Mouse (Mus musculus) forebrain, embryonic 16.5 days (tissue): Measurements from ENCODE around the gene Mapkap1. TPM values are rescaled to one million over a fixed set of nuclear protein-coding genes. Genes with fewer than 3 reads are reported as not detected.
A peak's percentile ranks its signal among the peaks of the same experiment; 100 is the strongest.

Source experiments
- ATAC-seq: fragments of 200-750 bp; cut with Nextera tagmentation; 2 replicates; pipeline ENCODE4 v1.8.0; 2017; ENCODE audit warnings: mild to moderate bottlenecking, moderate library complexity
- H3K27ac ChIP-seq: fragments of 300-500 bp; sonication (generic); 2 replicates; pipeline ENCODE4 v1.5.1; 2014; ENCODE audit warnings: low read length, control low read depth
- H3K27me3 ChIP-seq: fragments of 300-500 bp; sonication (generic); replicated peaks from 2 replicates; pipeline ENCODE4 v1.6.1; 2014; ENCODE audit warnings: low read length; ENCODE audit not compliant: control insufficient read depth, insufficient read depth
- H3K36me3 ChIP-seq: fragments of 300-500 bp; sonication (generic); 2 replicates; pipeline ENCODE4 v1.6.1; 2014; ENCODE audit not compliant: control insufficient read depth, insufficient read depth
- H3K4me1 ChIP-seq: fragments of 300-500 bp; sonication (generic); replicated peaks from 2 replicates; pipeline ENCODE4 v1.6.1; 2014; ENCODE audit warnings: low read length; ENCODE audit not compliant: control insufficient read depth, insufficient read depth
- H3K4me2 ChIP-seq: fragments of 300-500 bp; sonication (generic); 2 replicates; pipeline ENCODE4 v1.6.1; 2014; ENCODE audit warnings: mild to moderate bottlenecking, low read length, control low read depth
- H3K4me3 ChIP-seq: fragments of 300-500 bp; sonication (generic); replicated peaks from 2 replicates; pipeline ENCODE4 v1.5.1; 2014; ENCODE audit warnings: mild to moderate bottlenecking, low read length, control low read depth
- H3K9ac ChIP-seq: fragments of 300-500 bp; sonication (generic); replicated peaks from 2 replicates; pipeline ENCODE4 v1.6.1; 2014; ENCODE audit warnings: low read depth, low read length, control low read depth
- H3K9me3 ChIP-seq: fragments of 300-500 bp; sonication (generic); 2 replicates; pipeline ENCODE4 v1.6.1; 2016; ENCODE audit warnings: low read length; ENCODE audit not compliant: control insufficient read depth
- WGBS: fragments of 180-500 bp; shearing (Covaris S2); extraction: QIAGEN DNeasy Blood & Tissue Kit; methylation state at CpG from one replicate; pipeline ENCODE4 v1.1.7; 2014; 5-methylcytosine and 5-hydroxymethylcytosine counted together
- polyA plus RNA-seq: library from polyadenylated mRNA; unstranded; fragments of >200 nt; fragmentation: Nextera tagmentation; extraction: Ambion mirVana; gene quantifications from 2 replicates; pipeline ENCODE4 v1.2.1, GENCODE M21; 2015

The Mapkap1 gene
- polyA plus RNA-seq, 1 experiment from 2014 or later, result 100 TPM

DNA sequence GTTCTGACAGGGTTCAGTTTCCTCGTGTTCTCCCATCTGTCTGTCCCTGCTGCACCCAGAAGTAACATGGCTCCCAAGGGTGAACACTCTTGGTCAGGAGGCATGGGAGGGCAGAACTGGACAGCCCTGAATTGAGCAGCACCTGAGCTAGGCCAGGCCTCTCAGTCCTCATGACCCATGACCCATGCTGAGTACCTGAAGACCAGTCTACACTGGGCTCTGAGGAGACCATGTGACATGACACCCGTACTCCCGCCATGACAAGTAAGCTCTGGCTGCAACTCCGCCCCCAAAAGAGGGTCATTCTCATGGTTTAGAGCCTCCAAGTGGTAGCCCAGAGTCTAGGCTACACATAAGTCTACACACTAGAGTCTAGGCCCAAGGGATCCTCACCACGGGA is 233.2 kb downstream of the Mapkap1 start:
- no peaks in the 10 kb centered on the region for H3K36me3 ChIP-seq
- 0 out of 2 replicates have a peak, but pooled peaks have one; percentile 11 for ATAC-seq
- 0 out of 2 replicates have a peak, but pooled peaks cover 2% of the 10 kb centered on the region for H3K27me3 ChIP-seq
- no peak overlapping the region for H3K4me3 ChIP-seq
- H3K9me3 ChIP-seq, result no peaks in the 10 kb centered on the region
- H3K9ac ChIP-seq, result no peak overlapping the region
- no peak overlapping the region for H3K4me2 ChIP-seq
- 64% methylated on average over 5 of the region's 5 CpGs for WGBS
- H3K4me1 ChIP-seq, result peaks cover 3% of the 10 kb centered on the region
- H3K27ac ChIP-seq, result no peak overlapping the region

DNA sequence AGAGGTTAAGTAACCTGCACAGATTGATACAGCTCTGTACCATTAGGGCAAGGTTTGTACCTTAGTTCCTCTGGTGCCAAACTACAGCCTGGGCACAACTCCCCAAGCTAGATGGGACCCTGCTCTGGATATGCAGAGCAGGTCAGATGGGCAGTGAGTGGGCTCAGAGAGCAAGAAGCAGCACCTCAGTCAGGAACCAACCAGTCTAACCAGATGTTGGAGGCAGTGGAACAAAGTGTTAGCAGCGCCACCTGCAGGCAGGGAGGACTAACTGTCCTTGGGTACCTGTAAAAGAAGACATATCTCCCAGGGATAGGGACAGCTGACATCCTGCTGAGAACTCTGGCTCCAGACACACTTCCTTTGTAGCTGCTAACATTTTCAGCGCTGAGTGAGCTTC is 235.8 kb downstream of the Mapkap1 start:
- no peak for ATAC-seq
- peaks cover 11% of the 10 kb centered on the region for H3K4me1 ChIP-seq
- 32% methylated on average over 2 of the region's 2 CpGs for WGBS
- H3K27ac ChIP-seq, result no peak overlapping the region
- H3K9ac ChIP-seq, result no peak overlapping the region
- no peaks in the 10 kb centered on the region for H3K9me3 ChIP-seq
- H3K27me3 ChIP-seq, result 0 out of 2 replicates have a peak, but pooled peaks cover 4% of the 10 kb centered on the region
- H3K4me3 ChIP-seq, result no peak overlapping the region
- no peaks in the 10 kb centered on the region for H3K36me3 ChIP-seq
- H3K4me2 ChIP-seq, result no peak overlapping the region

DNA sequence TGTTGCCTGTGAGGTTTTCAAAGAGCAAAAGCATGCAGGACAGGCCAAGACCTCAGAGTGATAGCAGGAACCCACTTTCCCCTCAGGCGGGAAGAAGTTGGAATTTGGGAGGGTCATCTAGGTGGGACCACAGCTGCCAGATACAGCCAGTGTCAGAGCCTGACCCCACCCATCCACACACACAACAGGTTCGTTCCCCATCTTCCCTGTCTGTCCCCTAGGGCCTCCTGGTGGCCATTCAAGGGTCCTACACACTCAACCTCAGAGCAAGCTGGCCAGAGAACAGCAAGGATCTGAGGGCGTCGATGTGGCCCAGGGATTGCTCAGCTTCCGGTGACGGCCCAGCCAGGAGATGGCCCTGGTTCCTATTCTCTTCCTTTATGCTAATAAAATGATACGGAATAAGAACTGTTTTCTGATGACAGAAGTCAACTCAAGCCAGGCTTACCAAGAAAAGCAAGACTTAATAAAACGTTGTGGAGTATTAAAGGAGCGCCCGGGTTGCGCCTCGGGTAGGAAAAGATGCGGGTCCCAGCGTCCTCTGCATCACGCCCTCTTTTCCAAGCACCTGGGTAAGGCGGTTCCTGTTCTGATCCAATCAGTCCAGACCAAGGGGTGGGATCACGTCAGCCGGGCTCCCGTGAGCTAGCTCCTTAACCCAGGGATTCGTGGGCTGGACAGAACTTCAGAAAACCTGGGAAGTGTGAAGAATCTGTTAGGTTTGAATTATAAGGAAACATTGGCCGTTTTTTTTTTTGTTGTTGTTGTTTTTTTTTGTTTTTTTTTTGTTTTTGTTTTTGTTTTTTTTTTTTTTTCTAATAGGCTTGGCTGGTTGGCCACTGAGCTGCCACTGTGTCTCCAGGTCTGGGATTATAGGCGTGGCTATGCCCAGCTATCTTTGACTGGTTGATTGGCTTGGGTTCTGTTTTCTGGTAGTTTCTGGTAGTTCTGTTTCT is 238.3 kb downstream of the Mapkap1 start:
- WGBS, result 28% methylated on average over 22 of the region's 22 CpGs
- no peaks in the 10 kb centered on the region for H3K9me3 ChIP-seq
- ATAC-seq, result no peak
- H3K4me1 ChIP-seq, result peaks cover 9% of the 10 kb centered on the region
- 0 out of 2 replicates have a peak, but pooled peaks cover 4% of the 10 kb centered on the region for H3K27me3 ChIP-seq
- H3K4me2 ChIP-seq, result no peak overlapping the region
- no peak overlapping the region for H3K27ac ChIP-seq
- no peak overlapping the region for H3K9ac ChIP-seq
- H3K36me3 ChIP-seq, result no peaks in the 10 kb centered on the region
- no peak overlapping the region for H3K4me3 ChIP-seq

DNA sequence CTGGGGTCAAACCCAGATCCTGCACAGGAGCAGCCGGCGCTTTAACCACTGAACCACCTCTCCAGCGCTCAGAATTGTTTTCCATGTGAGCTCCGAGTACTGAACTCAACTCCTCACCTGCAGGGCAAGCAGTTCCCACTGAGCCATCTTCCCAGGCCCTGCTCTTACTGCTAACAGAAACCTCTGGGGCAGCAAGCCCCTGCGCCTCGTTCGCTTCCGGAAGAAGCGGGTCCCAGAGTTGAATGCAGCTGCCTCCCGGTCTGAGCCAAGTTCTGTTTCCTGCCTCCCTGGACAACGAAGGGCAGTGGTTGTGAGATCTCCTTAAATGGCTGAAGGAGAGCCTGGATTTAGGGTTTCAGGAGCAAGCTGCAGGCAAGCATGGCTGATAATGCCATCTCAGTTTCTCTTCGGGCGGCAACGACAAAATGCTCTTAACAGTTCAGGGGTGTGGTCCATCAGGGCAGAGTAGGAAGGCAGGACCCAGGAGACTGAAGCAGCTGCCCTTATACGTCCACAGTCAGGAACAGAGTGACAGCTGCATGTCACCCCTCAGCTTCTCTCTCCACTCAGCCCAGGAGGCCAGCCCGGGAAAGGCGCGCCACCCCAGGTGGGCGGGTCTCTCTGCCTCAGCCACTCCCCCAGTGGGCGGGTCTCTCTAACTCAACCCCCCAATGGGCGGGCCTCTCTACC is 239.4 kb downstream of the Mapkap1 start:
- Histone ChIP-seq H3K4me1 (peaks cover 9% of the 10 kb centered on the region), H3K9me3 (no peaks in the 10 kb centered on the region), H3K4me3 (peak overlapping the region; percentile 23), H3K27ac (no peak overlapping the region), H3K27me3 (0 out of 2 replicates have a peak, but pooled peaks cover 4% of the 10 kb centered on the region), H3K9ac (no peak overlapping the region; the same call in 1 of the 2 replicates), H3K4me2 (peak overlapping the region; percentile 38), H3K36me3 (no peaks in the 10 kb centered on the region)
- peak; percentile 77 for ATAC-seq
- WGBS, result 12% methylated on average over 21 of the region's 21 CpGs

DNA sequence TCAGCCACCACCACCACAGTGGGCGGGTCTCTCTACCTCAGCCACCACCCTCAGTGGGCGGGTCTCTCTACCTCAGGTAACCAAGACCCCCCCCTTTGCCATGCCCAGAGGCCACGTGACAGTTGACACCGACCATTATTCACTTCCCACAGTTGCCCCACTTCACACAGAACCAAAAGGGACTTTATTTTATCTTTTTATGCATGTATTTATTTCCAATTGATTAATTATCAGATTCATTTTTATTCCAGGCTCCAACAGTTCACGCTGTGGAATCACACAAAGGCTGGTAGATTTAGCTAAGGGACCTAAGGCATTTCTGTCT is 239.9 kb downstream of the Mapkap1 start:
- 0 out of 2 replicates have a peak, but pooled peaks cover 4% of the 10 kb centered on the region for H3K27me3 ChIP-seq
- peak overlapping the region; percentile 38 for H3K4me2 ChIP-seq
- no peak overlapping the region for H3K9ac ChIP-seq
- no peaks in the 10 kb centered on the region for H3K9me3 ChIP-seq
- WGBS, result 9% methylated on average over 5 of the region's 5 CpGs
- no peak overlapping the region; the same call in 1 of the 2 replicates for H3K4me3 ChIP-seq
- no peaks in the 10 kb centered on the region for H3K36me3 ChIP-seq
- no peak overlapping the region for H3K27ac ChIP-seq
- peaks cover 9% of the 10 kb centered on the region for H3K4me1 ChIP-seq
- no peak for ATAC-seq

DNA sequence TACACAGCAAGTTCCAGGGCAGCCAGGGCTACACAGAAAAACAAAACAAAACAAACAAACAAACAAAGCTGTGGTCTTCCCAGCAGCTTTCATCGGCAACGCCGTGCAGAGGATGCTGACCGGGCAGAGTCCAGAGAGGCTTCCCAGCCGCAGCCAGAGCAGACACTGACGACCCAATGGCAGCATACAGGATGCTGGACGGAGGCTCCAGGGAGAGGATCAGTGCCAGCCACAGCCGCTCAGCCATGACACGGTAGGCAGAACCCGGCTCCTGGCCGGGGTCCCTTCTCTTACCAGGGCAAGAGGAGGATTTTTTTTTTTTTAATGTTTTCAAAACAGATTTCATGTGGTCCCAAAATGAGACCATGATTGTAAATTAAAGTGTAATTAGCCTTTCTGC is 240.8 kb downstream of the Mapkap1 start:
- H3K9me3 ChIP-seq, result no peaks in the 10 kb centered on the region
- no peak overlapping the region for H3K4me3 ChIP-seq
- WGBS, result 47% methylated on average over 11 of the region's 11 CpGs
- peaks cover 9% of the 10 kb centered on the region for H3K4me1 ChIP-seq
- no peak overlapping the region for H3K9ac ChIP-seq
- 0 out of 2 replicates have a peak, but pooled peaks cover 2% of the 10 kb centered on the region for H3K27me3 ChIP-seq
- H3K27ac ChIP-seq, result no peak overlapping the region
- H3K4me2 ChIP-seq, result no peak overlapping the region
- H3K36me3 ChIP-seq, result no peaks in the 10 kb centered on the region
- no peak for ATAC-seq

DNA sequence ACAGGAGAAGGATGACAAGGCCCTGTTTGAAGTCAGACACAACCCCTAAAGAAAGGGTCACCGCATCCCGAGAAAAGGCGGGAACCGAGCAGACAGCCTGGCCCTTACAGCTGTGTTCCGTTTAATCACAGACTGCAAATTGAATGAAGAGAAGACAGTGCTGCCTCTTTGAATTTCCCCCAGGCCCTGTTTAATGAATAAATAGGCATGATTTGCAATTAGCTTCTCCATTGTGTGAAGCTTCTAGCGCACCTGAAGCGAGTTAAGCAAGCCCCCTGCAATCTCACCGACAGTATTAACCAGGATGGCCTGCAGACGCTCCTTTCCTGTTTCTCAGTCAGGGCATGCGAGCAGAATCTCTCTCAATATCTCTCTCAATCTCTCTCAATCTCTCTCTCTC is 261.2 kb downstream of the Mapkap1 start:
- Histone ChIP-seq H3K4me2 (no peak overlapping the region), H3K9ac (no peak overlapping the region), H3K4me3 (no peak overlapping the region), H3K9me3 (no peaks in the 10 kb centered on the region), H3K36me3 (no peaks in the 10 kb centered on the region), H3K4me1 (peaks cover 16% of the 10 kb centered on the region), H3K27me3 (no peaks in the 10 kb centered on the region), H3K27ac (no peak overlapping the region)
- no peak for ATAC-seq
- WGBS, result 12% methylated on average over 10 of the region's 10 CpGs

DNA sequence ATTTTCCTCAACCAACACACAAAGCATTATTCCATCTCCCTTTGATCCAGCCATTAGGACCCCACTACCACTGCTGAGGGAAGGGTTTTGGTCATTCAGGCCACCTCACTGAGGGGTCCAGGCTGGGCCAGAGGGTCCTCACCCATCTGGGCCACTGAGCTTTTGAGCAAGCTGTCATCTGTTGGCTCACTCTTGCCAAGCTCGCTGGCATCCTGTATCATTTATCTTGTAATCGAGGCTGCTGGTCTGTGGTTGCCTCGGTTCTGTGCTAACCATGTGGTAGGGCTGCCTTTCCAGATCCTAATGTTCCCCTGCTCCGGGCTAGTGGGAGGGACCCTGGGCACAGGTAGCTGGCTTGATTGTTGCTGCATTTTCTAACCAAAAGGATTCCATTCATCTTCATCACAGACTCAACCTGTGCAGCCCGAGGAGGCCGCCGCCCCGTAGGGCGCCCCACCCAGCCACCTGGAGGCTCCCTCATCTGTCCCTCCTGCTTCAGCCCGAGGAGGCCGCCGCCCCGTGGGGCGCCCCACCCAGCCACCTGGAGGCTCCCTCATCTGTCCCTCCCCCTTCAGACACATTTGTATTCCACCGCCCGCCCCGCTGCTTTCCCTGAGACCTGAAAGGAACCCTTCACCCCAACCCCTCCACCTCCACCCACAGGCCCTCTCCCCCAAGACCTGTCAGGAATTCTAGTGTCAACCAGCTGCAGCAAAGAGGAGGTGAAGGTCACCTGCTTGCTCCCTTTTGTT is 262.0 kb downstream of the Mapkap1 start:
- Histone ChIP-seq H3K4me3 (no peak overlapping the region), H3K9me3 (no peaks in the 10 kb centered on the region), H3K4me1 (peaks cover 16% of the 10 kb centered on the region), H3K4me2 (no peak overlapping the region), H3K36me3 (no peaks in the 10 kb centered on the region), H3K27me3 (no peaks in the 10 kb centered on the region), H3K27ac (no peak overlapping the region), H3K9ac (peak overlapping the region; percentile 3; the same call in 1 of the 2 replicates)
- 33% methylated on average over 17 of the region's 17 CpGs for WGBS
- ATAC-seq, result peak; percentile 41; the same call in 1 of the 2 replicates
